Mouse (Mus musculus) liver, adult 2 months (tissue): ENCODE results near the gene 1810009J06Rik. TPM values are rescaled to one million over a fixed set of nuclear protein-coding genes. Genes with fewer than 3 reads are reported as not detected.
"Not testable (repeated sequence)": the region's sequence is repeated elsewhere in the genome, so short reads cannot be mapped to it uniquely, and the experiment has no call there.

Experiments used
- DNase-seq: peaks from one replicate; pipeline ENCODE4 v3.0.0-alpha.2; 2011; ENCODE audit warnings: low read depth, low spot score; ENCODE audit errors: extremely low read depth
- H3K27ac ChIP-seq: fragments of 200-500 bp; replicated peaks from 2 replicates; pipeline ENCODE4 v1.5.1; 2012; ENCODE audit warnings: low read depth, mild to moderate bottlenecking, control low read depth, inconsistent platforms, low read length; ENCODE audit not compliant: insufficient read depth
- H3K27me3 ChIP-seq: fragments of 200-500 bp; 2 replicates; pipeline ENCODE4 v1.6.1; 2012; ENCODE audit warnings: mild to moderate bottlenecking, moderate library complexity, low read length, inconsistent platforms; ENCODE audit not compliant: control insufficient read depth, insufficient read depth
- H3K36me3 ChIP-seq: fragments of 200-500 bp; 2 replicates; pipeline ENCODE4 v1.6.1; 2012; ENCODE audit warnings: low read length, inconsistent platforms; ENCODE audit not compliant: control insufficient read depth, insufficient read depth
- H3K4me1 ChIP-seq: fragments of 200-500 bp; 2 replicates; pipeline ENCODE4 v1.6.1; 2011; ENCODE audit warnings: low read length; ENCODE audit not compliant: control insufficient read depth, insufficient read depth
- H3K4me3 ChIP-seq: fragments of 200-500 bp; 2 replicates; pipeline ENCODE4 v1.5.1; 2011; ENCODE audit warnings: low read depth, mild to moderate bottlenecking, control low read depth, low read length, moderate library complexity; ENCODE audit not compliant: insufficient read depth
- H3K79me2 ChIP-seq: fragments of 200-500 bp; 2 replicates; pipeline ENCODE4 v1.6.1; 2012; ENCODE audit warnings: inconsistent platforms, mild to moderate bottlenecking, low read length, moderate library complexity; ENCODE audit not compliant: control insufficient read depth, insufficient read depth
- H3K9ac ChIP-seq: fragments of 200-500 bp; 2 replicates; pipeline ENCODE4 v1.6.1; 2012; ENCODE audit warnings: low read depth, mild to moderate bottlenecking, control low read depth, inconsistent platforms, low read length
- CTCF ChIP-seq: fragments of 200-500 bp; IDR thresholded peaks from 2 replicates; pipeline ENCODE4 v1.5.1; 2011; ENCODE audit warnings: low read depth, low read length, control low read depth
- POLR2A ChIP-seq: fragments of 200-500 bp; IDR thresholded peaks from 2 replicates; pipeline ENCODE4 v1.6.1; 2011; ENCODE audit warnings: low read length, control low read depth; ENCODE audit not compliant: insufficient read depth; ENCODE audit errors: extremely low read depth
- WGBS: fragments of 180-500 bp; shearing (Covaris S2); methylation state at CpG from one replicate; pipeline ENCODE4 v1.1.7; 2018; 5-methylcytosine and 5-hydroxymethylcytosine counted together
- polyA plus RNA-seq: library from polyadenylated mRNA; depleted of rRNA; stranded (reverse); fragments of >200 nt; gene quantifications from 2 replicates; pipeline ENCODE4 v1.2.3, GENCODE M21; 2012; rRNA removed
- total RNA-seq: library from RNA; depleted of rRNA; stranded (reverse); fragments of >200 nt; gene quantifications from 2 replicates; pipeline ENCODE4 v1.2.3, GENCODE M21; 2014; rRNA removed

Gene 1810009J06Rik
- total RNA-seq: not detected in 2 replicates
- not detected in 2 replicates for polyA plus RNA-seq

- H3K79me2 ChIP-seq, H3K4me1 ChIP-seq, H3K4me3 ChIP-seq, H3K9ac ChIP-seq, H3K27me3 ChIP-seq, H3K36me3 ChIP-seq, H3K27ac ChIP-seq, DNase-seq: not testable (repeated sequence)
- WGBS: 93% methylated on average over 2 of the region's 2 CpGs
These were observed at the start of gene 1810009J06Rik for GRCm38 (mm10) chr6:40964454-40964853. Gene 1810009J06Rik (plus strand): TSS chr6:40964754.

- Histone ChIP-seq H3K4me1 (no peaks in the 10 kb centered on the region), H3K27me3 (no peaks in the 10 kb centered on the region), H3K27ac (no peak overlapping the region), H3K79me2 (no peaks in the 10 kb centered on the region), H3K9ac (no peak overlapping the region), H3K36me3 (no peaks in the 10 kb centered on the region), H3K4me3 (no peak overlapping the region)
- DNase-seq: no peak
- 85% methylated on average over 4 of the region's 4 CpGs for WGBS
- TF ChIP-seq CTCF: no peak
- TF ChIP-seq POLR2A: no peak
These were observed 44.6 kb upstream of the 1810009J06Rik start for GRCm38 (mm10) chr6:40919954-40920353.

- H3K36me3 ChIP-seq: no peaks in the 10 kb centered on the region
- no peaks in the 10 kb centered on the region for H3K27me3 ChIP-seq
- TF ChIP-seq POLR2A (no peak), CTCF (no peak)
- H3K79me2 ChIP-seq: no peaks in the 10 kb centered on the region
- H3K9ac ChIP-seq: no peak within 1 kb of the TSS
- no peak for DNase-seq
- no peak within 1 kb of the TSS for H3K4me3 ChIP-seq
- 95% methylated on average over 10 of the region's 10 CpGs for WGBS
- no peak within 1 kb of the TSS for H3K27ac ChIP-seq
- H3K4me1 ChIP-seq: no peaks in the 10 kb centered on the region; the same call in 1 of the 2 replicates
These were observed 24.1 kb upstream of the 1810009J06Rik start, which contains the start of gene 1700074P13Rik for GRCm38 (mm10) chr6:40940457-40940856. Gene 1700074P13Rik (minus strand): TSS chr6:40940557.

GRCm38 (mm10) chr6:40951770-40952169, 12.8 kb upstream of the 1810009J06Rik start, which contains the start of gene Gm4744:
Gene Gm4744 (minus strand): TSS chr6:40951870.
- Histone ChIP-seq H3K4me3 (no peak within 1 kb of the TSS), H3K36me3 (no peaks in the 10 kb centered on the region), H3K27ac (no peak within 1 kb of the TSS), H3K4me1 (no peaks in the 10 kb centered on the region), H3K79me2 (no peaks in the 10 kb centered on the region), H3K27me3 (no peaks in the 10 kb centered on the region), H3K9ac (no peak within 1 kb of the TSS)
- no peak for TF ChIP-seq CTCF
- TF ChIP-seq POLR2A: no peak
- DNase-seq: no peak

GRCm38 (mm10) chr6:40953716-40954115, 10.8 kb upstream of the 1810009J06Rik start:
- Histone ChIP-seq H3K27ac (no peak overlapping the region), H3K9ac (no peak overlapping the region), H3K79me2 (no peaks in the 10 kb centered on the region), H3K4me1 (no peaks in the 10 kb centered on the region), H3K36me3 (no peaks in the 10 kb centered on the region), H3K27me3 (no peaks in the 10 kb centered on the region), H3K4me3 (no peak overlapping the region)
- TF ChIP-seq CTCF (no peak), POLR2A (no peak)
- no peak for DNase-seq
- WGBS: 62% methylated on average over 2 of the region's 2 CpGs

- not testable (repeated sequence) for H3K4me1 ChIP-seq, H3K27me3 ChIP-seq, H3K9ac ChIP-seq, H3K79me2 ChIP-seq, H3K36me3 ChIP-seq, H3K4me3 ChIP-seq, H3K27ac ChIP-seq, DNase-seq
These were observed 34.8 kb downstream of the 1810009J06Rik start, which contains the start of gene Gm2663 for GRCm38 (mm10) chr6:40999379-40999778. Gene Gm2663 (minus strand): TSS chr6:40999479.
